Mouse (Mus musculus) small intestine, adult 10 weeks (tissue): ENCODE data around the gene 4930583I09Rik. TPM values are rescaled to one million over a fixed set of nuclear protein-coding genes. Genes with fewer than 3 reads are reported as not detected.

ENCODE experiments used
- polyA plus RNA-seq: library from polyadenylated mRNA; stranded (reverse); fragments of 350-450 nt; fragmentation: Illumina TruSeq; extraction: RNeasy Lipid Tissue Mini Kit (QIAGEN cat#74804); gene quantifications from one replicate; pipeline ENCODE4 v1.2.3, GENCODE M21; 2014; ENCODE audit warnings: low replicate concordance

Gene 4930583I09Rik
- not detected for polyA plus RNA-seq

GRCm38 (mm10) chr17:64835928-64836327 lies at the start of gene 4930583I09Rik:
4930583I09Rik (minus strand) TSS chr17:64836071.

Other genes with a start within 250 kb of the 4930583I09Rik start
- gene Man2a1, start 235.3 kb downstream of the 4930583I09Rik start, polyA plus RNA-seq = 92.2 TPM